Mouse (Mus musculus) spleen, adult 2 months (tissue): ENCODE measurements around the gene Tbc1d1.

Experiments
- CTCF ChIP-seq: fragments of 200-500 bp; IDR thresholded peaks from 2 replicates; pipeline ENCODE4 v1.5.1; 2011; ENCODE audit warnings: mild to moderate bottlenecking, inconsistent platforms; ENCODE audit not compliant: insufficient read depth, insufficient read length, insufficient replicate concordance; ENCODE audit errors: extremely low read depth
- POLR2A ChIP-seq: fragments of 200-500 bp; IDR thresholded peaks from 2 replicates; pipeline ENCODE4 v1.6.1; 2011; ENCODE audit warnings: low read depth, low read length, inconsistent platforms

- TF ChIP-seq POLR2A (no peak), CTCF (no peak)
These were observed 190.3 kb downstream of the Tbc1d1 start for GRCm38 (mm10) chr5:64346343-64346885.
